Mouse (Mus musculus): ENCODE results near the gene Timm17b.
A peak's percentile ranks its signal among the peaks of the same experiment; 100 is the strongest.
"Not testable (repeated sequence)": the region's sequence is repeated elsewhere in the genome, so short reads cannot be mapped to it uniquely, and the experiment has no call there.

Timm17b gene

DNA sequence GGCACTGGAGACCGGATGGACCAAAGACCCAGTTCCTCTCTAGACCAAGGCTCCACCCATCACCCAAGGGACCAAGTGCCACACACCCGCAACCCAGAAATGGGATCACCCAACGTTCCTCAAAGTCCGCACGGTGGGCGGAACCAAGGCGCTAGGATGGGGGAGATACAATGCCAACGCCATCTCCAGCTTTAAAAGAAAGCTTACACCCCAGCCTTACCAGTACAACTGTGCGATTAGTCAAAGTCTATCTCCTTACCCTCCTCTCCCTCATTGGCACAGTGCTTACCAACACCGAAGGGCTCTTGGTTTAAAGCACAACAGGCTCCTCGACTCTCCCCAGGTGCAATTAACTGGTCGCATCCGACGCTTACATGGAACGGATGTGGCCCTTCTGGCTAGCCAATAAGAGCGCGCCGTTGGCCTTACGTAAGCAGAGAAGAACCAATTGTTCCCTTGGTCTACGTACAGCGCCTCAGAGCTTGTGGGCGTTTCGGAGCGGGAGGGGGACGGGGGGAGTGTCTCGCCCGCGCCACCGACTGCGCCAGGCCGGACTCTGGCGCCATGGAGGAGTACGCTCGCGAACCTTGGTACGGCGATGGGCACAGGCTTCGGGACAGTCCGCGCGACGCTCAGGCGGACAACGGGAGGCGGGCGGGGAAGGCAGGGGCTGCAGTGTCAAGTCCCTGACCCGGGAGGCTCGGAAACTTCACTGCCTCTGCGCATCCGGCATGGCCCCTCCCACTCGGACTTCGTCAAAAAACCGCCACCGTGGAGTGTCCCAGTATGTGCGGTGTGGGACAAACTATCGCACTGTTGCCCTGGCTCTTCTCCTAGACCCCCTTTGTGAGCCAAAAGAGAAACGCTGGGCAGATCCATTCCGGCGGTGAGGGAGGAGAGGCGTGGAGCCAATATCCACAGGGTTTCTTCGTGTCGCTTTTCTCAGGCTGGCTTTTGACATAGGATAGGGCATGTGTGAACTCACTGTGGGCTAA, at the start of gene Timm17b, which contains the start of gene Pqbp1:
Timm17b (plus strand) TSS at position 478 of the 995 bp plus-strand sequence.
Pqbp1 (minus strand) TSS at position 390 of the 995 bp plus-strand sequence.
- DNase-seq (ENCODE audit: low spot score in 2 of 2): peak; percentile 73 to 87

DNA sequence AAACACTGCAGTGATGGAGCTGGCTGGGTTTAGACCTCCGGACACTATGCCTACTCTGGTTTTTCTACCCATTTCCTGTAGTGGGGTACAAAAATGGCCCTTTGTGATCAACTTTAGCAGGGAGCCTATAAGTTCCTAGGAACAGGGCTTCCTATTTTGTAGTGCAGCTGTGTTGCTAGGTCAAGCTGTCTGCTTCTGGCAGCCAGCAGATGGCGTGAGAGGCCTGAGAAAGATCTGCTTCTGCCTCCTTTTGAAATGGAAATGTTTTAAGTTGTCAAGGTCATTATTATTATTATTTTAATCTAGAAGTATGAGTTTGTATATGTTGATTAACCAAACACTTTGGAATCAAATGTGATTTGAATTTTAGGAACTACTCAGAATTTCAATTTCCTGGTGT, 44.6 kb upstream of the Timm17b start:
- DNase-seq (ENCODE audit: low spot score in 2 of 2): no peak

DNA sequence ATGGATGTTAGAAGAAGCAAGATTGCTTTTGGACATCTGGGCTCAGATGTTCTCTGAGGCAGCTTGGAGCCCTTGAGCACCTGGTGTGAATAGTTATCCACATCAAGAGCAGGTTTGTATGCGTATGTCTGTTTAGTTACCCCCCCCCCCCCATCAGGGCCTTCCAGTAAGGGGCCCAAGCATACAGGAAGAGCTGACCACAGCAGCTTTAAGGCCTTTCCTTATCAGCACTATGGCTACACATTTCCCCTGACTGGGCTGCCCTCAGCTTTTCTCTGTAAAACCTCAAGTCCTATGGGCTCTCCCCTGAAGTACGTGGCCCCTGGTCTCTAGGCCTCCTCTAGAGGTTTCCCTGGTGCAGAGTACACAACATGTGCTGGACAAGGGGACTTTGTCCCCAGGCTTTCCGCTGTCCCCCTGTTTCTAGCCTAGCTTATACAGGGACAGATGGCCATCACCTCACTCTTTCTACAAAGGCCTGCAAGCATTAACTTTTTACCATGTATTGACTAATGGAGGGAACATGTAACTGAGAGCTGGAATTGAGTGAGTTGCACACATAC, 39.9 kb upstream of the Timm17b start:
- no peak for DNase-seq (ENCODE audit: low spot score in 2 of 2)

DNA sequence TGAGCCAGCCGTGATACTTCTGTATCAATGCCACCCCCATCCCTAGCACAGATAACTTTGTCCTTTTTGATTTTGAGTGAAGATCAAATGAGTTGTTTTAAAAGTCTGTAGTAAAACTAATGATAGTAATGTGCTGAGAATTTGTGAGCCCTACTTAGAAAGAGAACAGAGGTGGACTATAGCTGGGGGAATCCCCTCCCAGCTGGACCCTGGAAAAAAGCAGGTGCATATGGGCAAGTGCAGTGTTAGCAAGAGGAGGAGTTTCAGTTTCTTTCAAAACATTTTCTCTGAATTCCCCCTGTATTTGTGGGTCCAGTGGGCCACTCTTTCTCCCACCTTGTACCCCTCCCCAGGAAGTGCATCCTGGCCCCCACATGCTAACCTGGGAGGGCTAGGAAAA, 36.0 kb upstream of the Timm17b start:
- DNase-seq (ENCODE audit: low spot score in 2 of 2): no peak

DNA sequence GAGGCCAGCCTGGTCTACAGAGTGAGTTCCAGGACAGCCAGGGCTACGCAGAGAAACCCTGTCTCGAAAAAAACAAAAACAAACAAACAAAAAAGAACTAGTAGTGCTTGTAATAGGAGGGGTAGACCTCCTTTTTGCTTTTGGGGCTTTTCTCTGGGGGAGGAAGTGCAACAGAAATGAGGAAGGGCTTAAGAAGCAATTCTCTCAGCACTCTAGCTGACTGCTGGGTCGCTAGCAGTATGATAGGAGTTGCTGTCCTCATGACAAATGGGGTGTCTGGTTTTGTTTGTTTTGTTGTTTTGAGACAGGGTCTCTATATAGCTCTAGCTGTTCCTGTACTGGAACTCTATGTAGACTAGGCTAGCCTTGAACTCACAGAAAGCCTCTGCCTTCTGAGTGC, 34.6 kb upstream of the Timm17b start:
- no peak for DNase-seq (ENCODE audit: low spot score in 2 of 2)

DNA sequence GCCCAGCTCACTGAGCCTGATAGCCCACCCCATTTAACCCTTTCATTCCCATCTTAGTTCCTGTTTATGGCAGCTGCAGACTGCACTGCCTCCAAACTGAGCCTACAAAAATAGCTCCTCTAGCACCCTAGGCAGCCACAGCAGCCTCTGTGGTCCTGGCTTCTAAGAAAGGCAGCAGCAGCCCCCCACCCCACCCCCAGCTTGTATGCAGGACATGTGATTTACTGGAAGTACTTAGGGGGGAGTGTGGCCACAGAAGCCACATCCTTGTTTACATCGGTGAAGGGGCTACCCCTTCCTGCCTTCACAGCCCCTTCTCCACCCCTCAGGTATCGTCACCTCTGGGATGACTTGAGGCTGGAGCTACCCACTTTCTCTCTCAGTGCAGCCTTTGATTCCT, 33.8 kb upstream of the Timm17b start:
- no peak for DNase-seq (ENCODE audit: low spot score in 2 of 2)

DNA sequence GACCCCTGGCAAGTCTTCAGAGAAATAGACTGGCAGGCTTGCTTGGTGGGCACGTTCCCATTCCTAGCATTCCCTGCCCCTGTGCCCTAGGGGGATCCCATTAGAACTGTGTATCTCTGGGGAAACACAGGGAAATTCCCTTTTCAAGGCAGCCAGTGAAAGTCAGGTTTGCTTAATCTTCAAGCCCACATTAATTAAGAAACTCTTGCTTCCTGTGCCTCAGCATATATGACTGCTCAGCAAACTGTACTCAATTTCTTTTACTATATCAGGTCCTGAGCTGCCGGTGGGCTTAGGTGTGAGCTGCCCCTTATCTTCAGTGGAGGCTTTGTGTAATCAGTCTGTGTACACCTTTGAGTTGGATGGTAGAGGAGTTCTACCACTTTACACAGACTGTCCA, 33.4 kb upstream of the Timm17b start:
- DNase-seq (ENCODE audit: low spot score in 2 of 2): no peak

DNA sequence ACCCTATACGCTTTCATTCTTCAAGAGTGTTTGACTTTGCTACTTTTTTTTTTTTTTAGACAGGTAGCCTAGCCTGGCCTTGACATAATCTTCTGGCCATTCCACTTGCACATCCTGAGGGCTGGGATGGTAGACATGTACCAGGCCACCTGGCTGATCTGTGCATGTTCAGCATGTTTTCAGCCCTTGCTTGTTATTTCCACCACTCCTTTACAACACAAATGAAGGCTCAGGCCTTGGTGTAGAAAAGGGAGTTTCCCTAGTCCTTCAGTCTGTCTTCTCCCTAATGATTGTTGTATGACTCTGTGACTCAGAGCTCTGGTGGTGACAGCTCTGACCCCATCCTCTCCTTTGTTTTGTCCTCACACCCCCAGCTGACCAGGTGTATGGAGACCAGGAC, 32.0 kb upstream of the Timm17b start:
- no peak for DNase-seq (ENCODE audit: low spot score in 2 of 2)

DNA sequence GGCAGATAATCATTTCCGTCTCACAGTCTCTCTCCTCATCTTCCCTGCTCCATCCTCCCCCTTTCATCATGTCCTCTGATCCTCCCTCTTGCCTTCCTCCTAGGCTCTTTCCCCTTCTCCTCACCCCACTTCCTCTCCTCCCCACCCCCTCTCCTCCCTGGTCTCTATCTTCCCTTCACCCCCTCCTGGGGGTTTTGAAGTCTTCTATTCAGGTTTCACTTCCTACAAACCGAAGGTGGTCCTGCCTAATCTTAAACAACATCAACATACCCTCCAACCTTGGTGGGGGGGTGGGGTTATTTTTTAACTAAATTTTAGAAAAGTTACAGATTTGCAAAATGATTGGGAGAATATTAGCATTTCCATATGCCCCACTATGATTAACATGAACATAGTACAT, 30.7 kb upstream of the Timm17b start:
- no peak for DNase-seq (ENCODE audit: low spot score in 2 of 2)

DNA sequence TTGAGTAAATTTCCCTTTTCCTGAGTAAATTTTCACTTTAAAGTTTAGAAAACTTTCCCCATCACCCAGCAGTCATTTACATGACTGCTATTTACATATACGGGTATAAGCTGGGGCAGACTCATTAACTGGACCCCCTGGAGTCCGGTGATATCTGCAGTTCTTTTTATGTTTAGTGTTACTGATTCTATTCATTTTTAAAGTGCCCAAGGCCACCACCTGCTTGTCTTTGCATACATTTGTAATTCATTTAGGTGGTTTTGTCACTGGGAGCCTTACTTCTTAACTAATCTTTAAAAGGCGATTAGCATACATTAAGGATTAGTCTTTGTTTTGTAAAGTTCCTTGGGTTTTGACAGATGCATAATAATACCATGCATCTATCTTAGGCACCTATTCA, 29.3 kb upstream of the Timm17b start:
- no peak for DNase-seq (ENCODE audit: low spot score in 2 of 2)

DNA sequence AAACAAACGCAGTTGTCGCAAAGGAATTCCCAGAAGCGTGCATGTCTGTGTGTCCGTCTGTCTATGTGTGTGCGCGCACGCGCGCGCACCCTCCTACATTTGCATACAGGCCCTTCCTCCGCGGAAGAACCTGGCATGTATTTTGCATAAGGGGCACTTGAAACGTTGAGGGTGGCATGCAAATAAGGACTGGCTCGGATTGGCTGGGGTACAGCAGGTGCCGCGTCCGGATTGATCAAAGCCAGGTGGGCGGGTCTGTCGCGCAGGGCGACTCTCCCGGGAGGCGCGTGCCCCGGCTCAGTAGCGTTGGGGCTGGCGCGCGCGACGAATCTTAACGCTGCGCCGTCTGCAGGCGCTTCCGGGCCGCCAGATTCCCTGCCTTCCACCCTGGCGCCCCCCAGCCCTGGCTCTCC, 21.1 kb upstream of the Timm17b start, which contains the start of gene Pim2:
Pim2 (plus strand) TSS at position 256 of the 413 bp plus-strand sequence.
- peak; percentile 59 to 77 for DNase-seq (ENCODE audit: low spot score in 2 of 2)

DNA sequence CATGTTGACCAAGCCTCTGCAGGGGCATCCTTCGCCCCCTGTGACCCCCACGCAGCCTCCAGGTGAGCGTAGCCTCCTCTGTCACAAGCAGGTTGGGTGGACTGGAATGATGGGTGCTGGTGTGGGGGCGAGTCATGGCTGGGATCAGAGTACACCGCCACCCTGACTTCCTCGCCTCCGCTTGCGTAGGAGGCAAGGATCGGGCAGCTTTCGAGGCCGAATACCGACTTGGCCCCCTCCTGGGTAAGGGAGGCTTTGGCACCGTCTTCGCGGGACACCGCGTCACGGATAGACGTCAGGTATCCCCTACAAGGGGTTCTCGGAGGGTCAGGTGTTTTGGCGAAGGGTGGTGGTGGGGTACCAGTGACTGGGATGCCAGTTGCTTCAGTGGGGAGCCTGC, 20.7 kb upstream of the Timm17b start:
- no peak for DNase-seq (ENCODE audit: low spot score in 2 of 2)

DNA sequence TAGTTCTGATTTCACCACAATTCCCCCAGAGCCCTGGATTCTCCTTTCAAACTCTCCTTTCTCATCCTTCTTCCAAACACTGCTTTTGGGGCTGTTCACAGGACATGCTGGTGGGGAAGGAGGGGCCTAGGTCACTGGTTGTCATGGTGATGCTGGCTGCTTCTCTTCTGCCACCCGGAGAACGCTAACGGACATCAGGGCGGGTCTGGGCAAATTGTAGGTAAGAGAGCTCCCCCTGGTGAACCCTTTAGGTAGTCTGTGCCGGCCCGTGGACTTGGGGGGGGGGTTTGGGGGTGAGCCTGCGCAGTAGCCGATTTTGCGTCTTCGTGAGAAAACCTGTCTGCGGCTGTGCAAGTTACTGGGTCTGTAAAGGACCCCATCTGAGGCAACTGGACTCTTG, 19.3 kb upstream of the Timm17b start:
- DNase-seq (ENCODE audit: low spot score in 2 of 2): peak; percentile 11 to 47

DNA sequence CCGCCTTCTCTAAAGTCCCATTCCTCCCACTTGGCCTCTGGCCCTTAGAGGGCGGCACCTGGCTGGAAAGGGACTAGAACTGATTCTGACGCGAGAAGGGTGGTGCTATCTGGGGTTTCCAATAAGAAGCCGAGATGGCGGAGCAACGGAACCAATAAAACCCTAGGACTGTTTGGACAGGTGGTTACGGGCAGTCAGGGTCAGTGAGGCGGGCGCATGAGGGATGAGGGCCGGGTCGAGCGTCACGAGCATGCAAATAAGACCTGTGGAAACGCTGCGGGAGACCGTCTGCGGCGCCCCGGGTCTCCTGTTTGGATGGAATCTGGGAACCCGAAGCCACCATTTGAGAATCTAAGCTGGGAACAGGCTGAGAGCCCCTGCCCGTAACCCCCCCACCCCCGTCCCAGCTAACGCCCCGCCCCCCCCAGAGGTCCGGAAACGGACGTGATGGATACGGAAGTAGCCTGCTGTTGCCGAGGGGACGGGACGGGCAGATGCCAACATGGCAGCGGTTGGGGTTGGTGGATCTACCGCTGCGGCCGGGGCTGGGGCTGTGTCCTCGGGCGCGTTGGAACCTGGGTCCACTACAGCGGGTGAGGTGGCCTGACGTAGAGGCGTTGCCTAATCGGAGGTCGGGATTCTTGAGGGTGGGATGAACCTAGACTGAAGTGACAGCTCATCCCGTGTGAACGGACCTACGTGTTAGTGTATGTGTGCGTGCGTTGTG, 15.2 kb upstream of the Timm17b start, which contains the start of gene Slc35a2:
Slc35a2 (plus strand) TSS at position 188 of the 727 bp plus-strand sequence.
- DNase-seq (ENCODE audit: low spot score in 2 of 2): peak; percentile 71 to 89

DNA sequence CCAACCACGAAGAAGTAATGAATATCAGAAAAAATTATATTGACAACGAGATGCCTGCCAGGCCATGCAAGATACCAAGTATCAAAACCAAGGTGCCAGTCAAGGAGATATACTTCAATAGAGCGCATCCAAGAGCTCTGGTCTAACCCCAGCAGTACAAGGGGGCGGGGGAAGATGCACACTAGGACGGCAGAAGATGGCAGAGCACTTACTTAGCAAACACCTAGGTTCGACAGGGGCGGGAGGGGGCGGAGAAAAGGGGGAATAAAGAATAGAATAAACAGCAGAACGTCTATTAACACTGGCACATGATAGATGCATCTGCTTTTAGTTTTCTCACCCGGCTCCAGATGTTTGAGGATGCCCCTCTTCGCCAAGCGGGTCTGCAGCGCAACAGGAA, 946 bp upstream of the Timm17b start:
- no peak for DNase-seq (ENCODE audit: low spot score in 2 of 2)

DNA sequence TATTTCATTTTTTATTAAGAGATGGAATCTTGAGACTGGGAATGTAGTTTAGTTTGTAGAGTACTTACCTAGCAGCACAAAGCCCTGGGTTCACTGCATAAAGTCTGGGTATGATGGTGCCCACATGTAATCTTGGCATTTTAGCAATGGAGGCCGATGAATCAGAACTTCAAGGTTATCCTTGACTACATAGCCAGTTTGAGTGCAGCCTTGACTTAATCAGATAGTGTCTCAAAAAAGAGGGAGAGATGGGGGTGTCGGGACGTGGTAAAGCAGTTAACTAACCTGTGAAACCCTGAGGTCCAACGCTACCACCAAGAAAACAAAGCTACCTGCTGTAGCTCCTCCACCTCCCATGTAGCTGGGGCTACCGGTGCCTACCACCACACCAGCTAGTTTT, 5.3 kb downstream of the Timm17b start:
- DNase-seq (ENCODE audit: low spot score in 2 of 2): no peak

DNA sequence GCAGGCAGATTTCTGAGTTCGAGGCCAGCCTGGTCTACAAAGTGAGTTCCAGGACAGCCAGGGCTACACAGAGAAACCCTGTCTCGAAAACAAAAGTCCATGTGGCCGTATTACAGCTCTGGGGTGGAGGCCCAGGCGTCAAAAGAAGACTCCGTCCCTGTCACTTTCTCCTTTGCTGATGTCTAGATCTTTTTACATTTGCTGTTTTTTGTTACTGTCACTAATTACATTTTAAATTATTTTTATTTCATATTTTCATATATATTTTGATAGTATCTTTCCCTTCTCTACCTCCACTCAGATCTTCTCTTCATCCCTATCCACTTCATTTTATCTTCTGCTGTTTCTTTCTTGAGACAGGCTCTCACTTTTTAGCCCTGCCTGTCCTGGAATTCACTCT, 8.6 kb downstream of the Timm17b start, which contains the start of gene Gm10491:
Gm10491 (minus strand) TSS at position 101 of the 400 bp plus-strand sequence.
- DNase-seq (ENCODE audit: low spot score in 2 of 2): no peak

DNA sequence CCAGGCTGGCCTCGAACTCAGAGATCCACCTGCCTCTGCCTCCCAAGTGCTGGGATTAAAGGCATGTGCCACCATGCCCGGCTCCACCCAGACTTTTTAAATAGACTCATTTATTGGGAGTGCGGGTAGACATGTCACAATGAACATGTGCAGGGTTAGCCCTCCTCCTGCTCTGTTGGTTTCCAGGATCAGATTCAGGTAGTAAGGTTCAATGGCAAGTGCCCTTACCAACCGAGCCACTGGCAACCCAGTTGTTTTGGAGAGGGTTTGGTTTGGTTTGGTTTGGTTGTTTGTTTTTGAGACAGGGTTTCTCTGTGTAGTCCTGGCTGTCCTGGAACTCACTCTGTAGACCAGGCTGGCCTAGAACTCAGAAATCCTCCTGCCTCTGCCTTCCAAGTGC, 10.1 kb downstream of the Timm17b start, which contains the start of gene Gm10490:
Gm10490 (plus strand) TSS at position 301 of the 400 bp plus-strand sequence.
- DNase-seq (ENCODE audit: low spot score in 2 of 2): not testable (repeated sequence)

DNA sequence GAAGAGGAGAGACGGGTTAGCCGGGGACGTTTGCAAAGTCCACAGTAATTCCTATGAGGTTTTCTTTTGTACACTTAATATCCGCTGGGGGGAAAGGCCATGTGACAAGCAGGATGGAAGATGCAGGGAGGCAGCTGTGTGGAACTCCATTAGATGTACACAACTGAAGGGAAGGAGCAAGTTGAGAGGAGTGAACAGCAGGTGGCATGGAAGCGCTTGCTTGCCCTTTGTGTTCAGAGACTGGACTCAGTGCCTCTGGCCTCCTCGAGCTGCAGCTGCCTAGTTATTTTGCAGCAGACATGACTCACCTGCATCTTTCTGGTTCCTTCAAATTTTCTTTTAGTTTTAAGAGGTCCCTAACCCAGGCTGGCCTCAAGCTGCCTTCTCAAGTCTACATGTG, 11.3 kb downstream of the Timm17b start:
- no peak for DNase-seq (ENCODE audit: low spot score in 2 of 2)

DNA sequence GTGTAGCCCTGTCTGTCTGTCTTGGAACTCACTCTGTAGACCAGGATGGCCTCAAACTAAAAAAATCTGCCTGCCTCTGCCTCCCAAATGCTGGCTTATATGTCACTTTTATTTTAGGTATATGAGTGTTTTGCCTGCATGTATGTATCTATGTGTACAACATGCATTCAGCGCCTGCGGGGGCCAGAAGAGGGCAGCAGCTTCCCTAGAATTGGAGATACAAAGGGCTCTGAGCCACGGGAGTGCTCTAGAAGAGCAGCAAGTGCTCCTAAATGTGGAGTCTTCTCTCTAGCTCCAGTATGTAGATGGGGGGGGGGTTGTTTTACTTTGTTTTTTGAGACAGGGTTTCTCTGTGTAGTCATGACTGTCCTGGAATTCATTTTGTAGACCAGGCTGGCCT, 16.5 kb downstream of the Timm17b start:
- peak in 1 of 2 experiments; percentile 30 for DNase-seq (ENCODE audit: low spot score in 2 of 2)

DNA sequence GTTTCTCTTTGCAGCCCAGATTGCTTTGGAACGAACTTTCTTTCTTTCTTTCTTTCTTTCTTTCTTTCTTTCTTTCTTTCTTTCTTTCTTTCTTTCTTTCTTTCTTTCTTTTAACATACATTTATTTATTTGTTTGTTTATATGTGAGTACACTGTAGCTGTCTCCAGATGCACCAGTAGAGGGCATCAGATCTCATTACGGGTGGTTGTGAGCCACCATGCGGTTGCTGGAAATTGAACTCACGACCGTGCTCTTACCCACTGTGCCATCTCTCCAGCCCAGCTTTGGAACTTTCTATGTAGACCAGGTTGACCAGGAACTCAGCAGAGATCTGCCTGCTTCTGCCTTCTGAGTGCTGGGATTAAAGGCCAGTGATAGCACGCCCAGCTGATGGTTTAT, 18.8 kb downstream of the Timm17b start:
- not testable (repeated sequence) for DNase-seq (ENCODE audit: low spot score in 2 of 2)

All from urinary bladder, postnatal 36 days (tissue).